Mouse (Mus musculus): ENCODE measurements around the gene Rbm34. TPM values are rescaled to one million over a fixed set of nuclear protein-coding genes. Genes with fewer than 3 reads are reported as not detected.
"Not testable (repeated sequence)": the region's sequence is repeated elsewhere in the genome, so short reads cannot be mapped to it uniquely, and the experiment has no call there.

Rbm34 gene
- total RNA-seq, 2 experiments from 2014 or later: 3.8 to 10.6 TPM

DNA sequence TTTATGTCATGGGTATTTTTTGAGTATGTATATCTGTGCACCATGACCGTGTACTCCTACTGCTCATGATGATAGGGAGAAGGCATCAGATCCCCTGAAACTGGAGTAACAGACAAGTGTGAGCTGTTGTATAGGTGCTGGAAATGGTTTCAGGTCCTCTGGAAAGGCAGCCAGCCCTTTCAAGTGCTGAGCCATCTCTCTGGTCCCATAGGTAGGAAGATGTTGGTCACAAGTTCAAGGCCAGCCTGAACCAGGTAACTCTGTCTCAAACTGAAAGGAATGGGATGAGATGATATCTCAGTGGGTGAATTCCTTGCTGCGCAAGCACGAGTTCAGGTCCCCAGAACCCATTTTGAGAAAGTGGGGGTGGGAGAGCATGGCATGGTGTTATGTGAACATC is 49.4 kb downstream of the Rbm34 start:
- no peak for ATAC-seq (replicated peaks; ENCODE audit: low FRiP score, poor library complexity, severe bottlenecking)

DNA sequence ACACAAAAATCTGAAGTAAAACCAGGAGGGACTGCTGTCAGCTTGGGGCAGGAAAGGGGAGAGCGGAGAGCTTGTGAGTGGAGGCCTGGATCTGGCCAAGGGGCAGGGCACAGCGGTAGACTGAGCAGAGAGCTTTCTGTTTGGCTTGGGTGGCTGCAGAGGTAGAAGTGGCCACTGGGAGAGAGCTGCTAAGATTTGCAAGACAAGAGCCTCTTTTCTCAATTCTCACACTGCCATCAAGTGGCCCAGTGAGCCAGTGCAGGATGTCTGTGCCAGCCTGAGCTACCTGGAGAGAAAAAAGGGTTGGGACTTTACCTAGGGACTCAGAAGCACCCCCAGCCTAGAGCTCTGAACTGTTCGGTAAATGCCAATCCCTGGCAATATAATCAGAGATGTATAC is 50.0 kb downstream of the Rbm34 start:
- no peak for ATAC-seq (replicated peaks; ENCODE audit: low FRiP score, poor library complexity, severe bottlenecking)

DNA sequence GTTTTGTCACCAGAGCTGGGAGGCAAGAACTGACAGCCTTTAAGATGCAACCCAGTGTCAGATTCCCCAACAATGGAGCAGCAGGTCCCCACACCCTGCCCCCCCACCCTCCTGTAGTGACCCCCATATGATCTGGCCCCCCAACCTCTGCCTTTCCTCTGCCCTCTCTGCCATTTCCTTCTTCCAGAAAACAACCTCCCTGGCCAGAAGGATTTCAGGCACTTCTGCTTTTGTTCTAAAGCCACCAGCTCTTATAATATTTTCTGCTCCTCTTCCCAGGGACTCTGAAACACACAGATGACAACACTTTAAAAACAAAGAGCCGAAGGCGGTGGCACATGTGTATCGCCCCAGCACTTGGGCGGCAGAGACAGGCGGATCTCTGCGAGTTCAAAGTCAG is 50.5 kb downstream of the Rbm34 start:
- ATAC-seq (replicated peaks; ENCODE audit: low FRiP score, poor library complexity, severe bottlenecking): no peak

DNA sequence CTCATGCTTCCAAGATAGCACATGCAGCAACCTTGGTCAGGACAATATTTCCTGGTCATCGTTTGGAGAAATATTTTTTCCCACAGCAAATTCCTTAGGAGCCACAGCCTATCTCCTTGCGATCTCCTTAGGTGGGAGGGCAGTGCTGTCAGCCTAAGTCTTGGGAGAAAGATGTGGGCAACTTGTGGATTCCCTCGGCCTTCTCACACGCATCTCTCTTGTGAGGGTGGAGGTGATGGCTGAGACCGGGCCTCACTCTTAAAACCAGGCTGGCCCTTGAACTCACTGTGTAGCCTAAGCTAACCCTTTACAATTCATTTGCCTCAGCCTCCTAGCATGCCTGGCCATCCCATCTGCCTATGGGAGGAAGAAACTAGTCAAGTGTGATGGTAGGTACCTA is 51.2 kb downstream of the Rbm34 start:
- no peak for ATAC-seq (replicated peaks; ENCODE audit: low FRiP score, poor library complexity, severe bottlenecking)

DNA sequence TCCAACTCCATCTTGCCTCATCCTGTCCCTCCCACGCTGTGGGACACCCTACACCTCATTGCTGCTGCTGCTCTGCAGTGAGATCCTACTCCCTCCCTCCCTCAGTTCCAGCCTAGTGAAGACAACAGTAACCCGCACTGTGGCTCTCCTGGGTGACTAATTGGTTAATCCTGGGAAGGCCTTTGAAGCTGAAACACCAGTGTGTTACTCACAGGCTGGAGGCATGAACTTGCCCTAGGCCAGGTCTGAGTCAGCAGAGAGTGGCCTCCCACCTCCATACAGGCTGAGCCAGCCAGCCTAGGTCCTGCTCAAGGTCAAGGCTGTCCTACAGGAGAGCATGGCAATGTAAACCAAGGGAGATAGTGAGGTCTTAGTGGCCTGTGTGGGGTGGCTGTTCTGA is 51.6 kb downstream of the Rbm34 start:
- ATAC-seq (replicated peaks; ENCODE audit: low FRiP score, poor library complexity, severe bottlenecking): no peak

DNA sequence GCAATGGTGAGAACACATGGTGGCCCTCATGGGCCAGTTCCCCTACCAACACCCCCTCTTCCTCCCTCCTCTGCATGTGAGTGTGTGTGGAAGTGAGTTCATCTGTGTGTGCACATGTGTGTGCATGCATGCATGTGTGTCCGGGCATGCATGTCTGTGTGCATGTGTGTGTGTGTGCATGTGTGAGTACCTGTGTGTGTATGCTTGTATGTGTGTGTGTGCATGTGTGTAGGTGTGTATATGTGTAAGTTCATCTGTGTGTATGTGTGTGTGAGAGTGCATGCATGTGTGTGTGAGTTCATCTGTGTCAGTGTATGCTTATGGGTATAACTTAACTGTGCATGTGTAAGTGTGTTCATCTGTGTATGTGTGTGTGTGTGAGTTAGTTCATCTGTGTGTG is 52.5 kb downstream of the Rbm34 start:
- no peak for ATAC-seq (replicated peaks; ENCODE audit: low FRiP score, poor library complexity, severe bottlenecking)

DNA sequence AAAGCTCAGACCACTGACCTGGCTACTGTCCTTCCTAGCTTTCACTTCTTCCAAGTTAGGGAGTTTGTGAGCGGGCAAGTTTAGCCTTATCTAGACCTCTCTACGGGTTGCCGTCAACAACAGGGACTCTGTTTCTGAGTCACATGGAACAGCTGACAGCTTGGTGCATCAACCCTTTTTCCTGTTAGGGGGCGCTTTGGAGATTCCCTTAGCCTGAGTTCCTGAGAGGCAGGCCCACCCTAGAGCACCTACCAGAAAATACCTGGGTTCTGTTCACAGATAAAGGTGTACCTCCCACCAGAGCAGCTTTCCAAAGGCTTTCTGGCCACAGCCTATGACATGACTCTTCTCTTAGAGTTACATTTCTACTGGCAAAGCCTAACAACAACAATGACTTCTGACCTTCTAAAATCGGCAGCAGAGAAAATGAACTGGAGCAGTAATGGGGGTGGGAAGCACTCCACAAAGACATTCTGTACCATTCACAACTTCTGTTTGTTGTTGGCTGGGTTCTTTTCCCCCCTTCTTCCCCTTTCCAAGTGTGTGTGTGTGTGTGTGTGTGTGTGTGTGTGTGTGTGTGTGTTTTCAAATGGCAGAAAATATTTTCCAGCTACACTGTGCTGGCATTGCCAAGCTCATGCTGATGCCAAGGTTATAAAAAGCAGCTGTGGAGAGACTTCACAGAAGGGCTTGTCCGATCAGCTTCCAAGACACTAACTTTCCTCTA is 53.5 kb downstream of the Rbm34 start:
- ATAC-seq (replicated peaks; ENCODE audit: low FRiP score, poor library complexity, severe bottlenecking): no peak

DNA sequence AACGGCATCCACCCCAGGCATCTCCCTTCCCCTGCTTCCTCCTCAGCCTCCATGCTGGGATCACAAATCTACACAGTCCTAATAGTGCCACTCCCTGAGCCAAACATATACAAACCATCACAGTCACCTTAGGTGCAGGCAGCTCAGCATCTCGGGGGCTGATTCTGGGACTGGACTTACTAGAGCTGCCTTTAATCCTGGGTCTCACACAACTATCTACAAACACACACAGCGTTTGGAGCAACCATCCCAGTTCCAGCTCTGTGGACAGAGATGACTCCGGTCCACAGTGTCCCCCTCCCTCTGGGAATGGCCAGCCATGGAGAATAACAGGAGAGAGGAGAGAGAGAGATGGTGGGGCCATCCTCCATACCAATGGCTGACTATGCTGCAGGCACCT is 54.3 kb downstream of the Rbm34 start:
- ATAC-seq (replicated peaks; ENCODE audit: low FRiP score, poor library complexity, severe bottlenecking): no peak

DNA sequence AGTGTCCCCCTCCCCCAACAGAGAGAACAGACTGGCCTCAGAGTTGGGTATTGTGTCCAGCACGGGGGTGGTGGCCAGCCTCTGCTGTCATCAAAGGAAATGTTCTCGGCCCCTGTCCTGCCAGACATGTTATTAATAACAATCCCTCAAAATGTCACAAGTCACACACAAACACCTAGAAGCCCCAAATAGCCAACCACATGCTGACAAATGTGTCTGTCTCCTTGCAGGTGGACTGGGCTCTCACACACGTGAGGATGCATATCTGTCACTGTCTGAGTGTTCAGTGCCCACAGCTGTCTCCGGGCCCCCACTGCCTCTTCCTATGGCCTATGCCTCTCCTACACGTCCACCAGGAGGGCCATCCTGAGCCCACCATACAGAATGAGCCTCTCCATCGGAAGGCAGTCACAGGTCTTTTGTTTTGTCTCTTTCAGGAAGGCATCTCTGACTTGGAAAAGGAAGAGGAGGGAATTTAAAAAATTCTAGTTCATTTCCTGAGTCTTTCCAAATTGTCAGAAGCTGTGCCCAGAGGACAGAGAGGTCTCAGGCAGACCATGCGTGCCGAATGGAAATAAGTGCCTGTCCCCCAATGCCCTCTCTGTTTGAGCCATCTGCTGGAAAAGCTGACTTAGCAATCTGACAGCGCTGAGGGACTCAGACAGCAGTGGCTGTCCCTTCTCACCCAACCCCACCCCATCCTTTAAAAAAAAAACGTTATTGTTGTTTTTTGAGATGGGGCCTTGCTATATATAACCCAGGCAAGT is 56.1 kb downstream of the Rbm34 start:
- no peak for ATAC-seq (replicated peaks; ENCODE audit: low FRiP score, poor library complexity, severe bottlenecking)

DNA sequence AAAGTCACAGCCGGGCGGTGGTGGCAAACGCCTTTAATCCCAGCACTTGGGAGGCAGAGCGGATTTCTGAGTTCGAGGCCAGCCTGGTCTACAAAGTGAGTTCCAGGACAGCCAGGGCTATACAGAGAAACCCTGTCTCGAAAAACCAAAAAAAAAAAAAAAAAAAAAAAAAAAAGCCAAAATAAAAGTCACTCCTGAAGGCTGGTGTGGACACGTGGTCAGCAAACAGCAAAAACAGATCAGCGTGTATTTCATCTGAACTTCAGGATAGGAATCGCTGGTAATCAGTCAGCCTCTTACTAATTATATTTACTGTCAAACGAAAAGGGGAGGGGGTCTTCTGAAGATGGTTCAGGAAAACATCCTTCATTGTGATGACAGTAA is 56.8 kb downstream of the Rbm34 start:
- not testable (repeated sequence) for ATAC-seq (replicated peaks; ENCODE audit: low FRiP score, poor library complexity, severe bottlenecking)

DNA sequence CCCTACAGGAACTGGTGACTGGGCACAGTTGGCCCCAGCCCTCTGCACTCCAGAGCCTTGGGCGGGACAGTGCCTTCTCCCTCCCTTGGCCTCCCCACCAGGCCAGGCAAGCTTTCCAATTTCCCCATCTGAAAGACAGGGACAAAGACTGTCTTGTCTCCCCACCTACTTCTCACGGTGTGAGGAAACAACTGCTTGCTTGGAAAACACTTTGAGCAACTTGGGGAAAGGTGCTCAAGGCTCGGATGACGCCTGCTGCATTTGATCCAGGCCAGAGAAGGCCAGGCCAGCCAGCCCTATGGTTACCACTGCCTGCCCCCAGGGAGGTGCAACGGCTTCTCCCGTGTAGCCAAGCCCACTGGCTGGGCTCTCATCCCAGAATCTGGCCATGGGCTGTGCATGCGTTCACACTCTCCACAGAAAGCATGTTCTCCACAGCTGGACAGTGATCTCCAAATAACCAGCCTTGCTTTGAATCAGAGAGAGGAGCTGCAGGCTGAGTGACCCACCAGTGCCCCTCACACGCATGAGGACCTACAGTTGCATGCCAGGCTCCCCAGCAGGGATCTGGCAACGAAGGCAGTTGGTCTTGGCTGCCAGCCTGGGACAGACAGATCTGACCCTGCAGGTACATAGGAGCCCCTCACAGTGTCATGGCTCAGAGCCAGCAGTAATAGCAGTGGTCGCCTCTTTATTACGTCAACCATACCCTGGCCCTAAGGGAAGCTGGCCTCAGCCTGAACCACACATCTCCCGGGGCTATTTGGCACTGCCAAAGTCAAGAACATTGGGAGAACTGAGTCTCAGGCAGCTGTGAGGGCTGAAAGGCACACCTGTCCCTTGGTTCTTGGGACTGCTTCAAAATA is 57.4 kb downstream of the Rbm34 start:
- ATAC-seq (replicated peaks; ENCODE audit: low FRiP score, poor library complexity, severe bottlenecking): no peak

DNA sequence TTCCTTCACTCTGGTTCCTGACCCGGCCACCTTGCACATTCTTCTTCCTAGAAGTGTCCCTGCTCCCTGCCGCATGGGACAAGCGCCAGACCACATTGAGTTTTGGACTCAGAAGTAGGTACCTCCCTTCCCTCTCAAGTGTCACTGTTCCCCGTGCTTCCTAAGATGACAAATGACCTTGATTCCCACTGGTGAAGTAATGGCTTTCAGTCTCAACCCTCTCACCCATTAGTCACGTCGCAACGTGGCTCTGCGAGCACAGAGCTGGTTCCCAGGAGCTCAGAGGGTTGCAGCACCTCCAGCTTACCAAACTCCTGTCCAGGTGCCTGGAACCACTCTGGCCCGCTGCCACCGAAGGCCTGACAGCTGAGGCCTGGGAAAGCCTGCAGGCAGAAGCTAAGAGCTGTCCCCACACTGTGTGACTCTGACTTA is 61.5 kb downstream of the Rbm34 start:
- ATAC-seq (replicated peaks; ENCODE audit: low FRiP score, poor library complexity, severe bottlenecking): no peak

DNA sequence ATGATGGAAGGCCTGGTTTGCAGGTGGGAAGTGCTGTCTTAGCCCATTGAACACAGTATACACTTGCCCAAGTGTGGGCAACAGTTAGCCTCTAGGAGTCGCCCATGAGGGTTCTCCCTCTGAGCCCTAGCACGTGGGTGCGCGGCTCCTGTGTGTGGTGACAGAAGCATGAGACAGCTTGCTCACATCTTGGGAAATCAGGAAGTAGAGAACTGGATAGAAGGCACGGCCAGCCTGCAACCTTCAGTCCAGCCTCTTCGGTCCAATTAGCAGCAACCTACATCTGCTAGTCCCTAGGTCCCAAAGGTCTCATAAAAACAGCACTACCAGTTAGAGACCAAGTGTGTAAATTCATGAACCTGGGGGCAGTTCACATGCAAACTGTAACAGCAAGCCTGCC is 62.1 kb downstream of the Rbm34 start:
- ATAC-seq (replicated peaks; ENCODE audit: low FRiP score, poor library complexity, severe bottlenecking): no peak

DNA sequence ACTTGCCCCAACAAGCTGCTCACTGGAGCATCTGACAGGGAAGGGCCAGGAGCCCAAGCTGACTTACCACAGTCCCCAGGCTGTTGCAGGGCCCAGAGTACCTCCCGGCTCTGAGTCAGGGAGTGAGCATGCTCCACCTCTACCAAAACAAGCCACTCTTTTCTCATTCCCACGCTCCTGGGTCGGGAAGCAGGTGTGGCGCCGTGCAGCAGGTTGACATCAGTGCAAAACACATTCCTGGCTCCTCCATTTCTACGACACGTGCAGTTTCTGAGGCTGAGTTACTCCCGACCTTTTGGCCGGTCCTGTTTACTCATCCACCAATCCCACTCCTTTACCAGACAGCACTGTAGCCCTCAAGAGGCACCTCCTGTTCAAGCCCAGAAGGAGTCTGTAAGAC is 62.9 kb downstream of the Rbm34 start:
- ATAC-seq (replicated peaks; ENCODE audit: low FRiP score, poor library complexity, severe bottlenecking): no peak

DNA sequence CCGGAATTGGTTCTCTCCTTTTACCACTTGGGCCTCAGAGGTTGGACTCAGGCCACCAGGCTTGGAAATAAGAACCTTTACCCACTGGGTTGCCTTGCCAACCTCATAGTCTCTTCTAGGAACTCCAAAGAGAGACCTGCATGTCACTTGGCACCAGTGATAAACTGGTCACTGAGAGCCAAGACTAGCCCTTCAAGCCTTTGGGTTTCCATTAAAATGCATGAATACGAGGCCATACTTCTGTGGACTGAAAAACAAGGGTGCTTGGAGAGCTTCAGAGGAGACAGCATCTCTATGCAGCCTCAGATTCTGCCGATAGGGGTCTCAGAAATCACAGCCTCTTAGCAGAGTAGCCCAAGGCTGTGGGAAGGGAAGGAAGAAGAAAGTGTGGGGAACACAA is 63.5 kb downstream of the Rbm34 start:
- no peak for ATAC-seq (replicated peaks; ENCODE audit: low FRiP score, poor library complexity, severe bottlenecking)

DNA sequence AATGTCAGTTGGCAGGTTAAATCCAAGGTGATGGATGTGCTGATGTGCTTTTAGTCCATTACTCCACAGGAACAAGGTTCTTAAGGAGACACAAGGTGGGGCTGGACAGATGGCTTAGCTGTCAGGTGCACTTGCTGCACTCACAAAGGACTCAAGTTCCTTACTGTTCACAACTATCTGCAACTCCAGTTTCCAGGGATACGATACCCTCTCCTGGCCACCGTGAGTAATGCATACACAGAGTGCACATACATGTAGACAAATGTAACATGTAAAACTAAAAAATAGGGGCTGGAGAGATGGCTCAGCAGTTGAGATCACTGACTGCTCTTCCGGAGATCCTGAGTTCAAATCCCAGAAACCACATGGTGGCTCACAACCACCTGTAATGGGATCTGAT is 65.5 kb downstream of the Rbm34 start:
- ATAC-seq (replicated peaks; ENCODE audit: low FRiP score, poor library complexity, severe bottlenecking): no peak

DNA sequence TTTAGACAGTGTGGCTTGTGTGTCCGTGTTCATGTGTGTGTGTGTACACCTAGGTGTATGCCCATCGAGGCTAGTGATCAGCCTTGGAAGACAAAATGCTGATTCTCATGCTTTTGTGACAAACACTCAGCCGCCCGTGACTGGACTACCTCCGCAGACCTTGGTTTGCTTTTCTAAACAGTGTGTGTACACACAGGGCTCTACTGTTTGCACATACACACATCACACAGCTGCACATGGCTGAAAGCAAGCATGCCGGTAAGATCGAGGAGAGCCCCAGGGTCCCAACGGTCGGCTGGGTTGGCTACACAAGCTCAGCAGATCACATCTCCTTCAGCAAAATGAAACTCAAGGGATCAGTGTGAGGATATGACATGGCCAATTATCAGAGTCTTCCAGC is 66.9 kb downstream of the Rbm34 start:
- ATAC-seq (replicated peaks; ENCODE audit: low FRiP score, poor library complexity, severe bottlenecking): no peak

DNA sequence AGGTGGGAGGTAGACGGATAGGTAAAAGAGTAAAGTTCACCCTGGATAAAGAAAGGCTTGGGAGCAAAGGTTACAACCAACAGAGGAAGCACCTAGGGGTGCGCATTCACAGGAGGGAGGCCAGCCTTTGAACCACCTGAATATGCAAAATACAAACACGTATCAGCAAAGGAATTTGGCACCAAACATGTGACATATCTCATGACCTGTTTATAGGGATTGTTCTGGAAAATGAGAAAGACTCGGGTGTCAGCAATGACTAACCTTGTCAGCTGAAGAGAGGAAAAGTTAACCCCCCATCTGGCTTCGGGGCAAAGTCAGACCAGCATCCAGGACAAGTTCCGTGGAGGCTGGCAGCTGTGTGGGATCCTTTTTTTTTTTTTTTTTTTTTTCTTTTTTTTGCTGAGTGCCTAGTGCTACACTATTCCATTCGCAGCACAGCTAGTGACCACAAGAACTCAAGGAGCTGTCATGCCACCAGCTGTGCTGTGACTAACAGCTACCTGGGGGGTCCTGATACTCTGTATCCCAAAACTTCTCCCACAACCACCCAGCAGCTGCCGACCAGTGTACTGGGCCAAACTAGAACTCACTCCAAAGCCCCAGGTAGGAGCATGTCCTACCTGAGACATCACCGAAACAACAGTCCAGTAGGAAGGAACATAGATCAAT is 67.5 kb downstream of the Rbm34 start:
- ATAC-seq (replicated peaks; ENCODE audit: low FRiP score, poor library complexity, severe bottlenecking): no peak

DNA sequence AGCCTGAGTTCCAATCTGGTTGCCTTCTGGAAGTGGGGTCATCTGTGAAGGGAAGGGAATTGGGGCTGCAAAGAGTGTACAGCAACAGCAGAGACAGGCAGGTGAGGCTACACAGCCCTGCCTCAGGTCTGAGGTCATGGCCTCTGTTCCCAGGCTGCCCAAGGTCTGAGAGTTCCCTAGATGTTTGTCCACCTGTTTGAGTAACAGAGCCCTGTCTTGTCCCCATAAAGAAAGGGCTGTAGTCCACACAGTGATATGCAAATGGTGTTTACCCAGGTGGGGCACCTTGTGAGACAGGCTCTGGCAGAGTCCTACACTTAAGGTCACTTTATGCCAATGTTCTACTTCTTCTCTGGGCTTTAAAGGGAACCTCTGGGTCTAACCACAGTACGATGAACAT is 69.3 kb downstream of the Rbm34 start:
- ATAC-seq (replicated peaks; ENCODE audit: low FRiP score, poor library complexity, severe bottlenecking): no peak

DNA sequence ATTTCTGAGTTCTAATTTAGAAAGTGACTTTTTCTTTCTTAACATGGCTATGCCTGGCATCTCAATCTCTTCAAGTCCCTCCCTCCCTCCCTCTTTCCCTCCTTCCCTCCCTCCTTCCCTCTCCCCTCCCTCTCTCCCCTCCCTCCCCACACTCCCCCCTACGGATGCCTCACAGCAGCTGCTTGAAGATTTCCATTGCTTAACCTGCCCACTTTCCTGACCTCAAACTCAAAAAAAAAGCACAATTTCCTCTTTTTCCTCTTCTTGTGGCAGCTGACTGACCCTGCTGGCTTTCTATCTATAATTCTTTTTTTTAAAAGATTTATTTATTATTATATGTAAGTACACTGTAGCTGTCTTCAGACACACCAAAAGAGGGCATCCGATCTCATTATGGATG is 69.8 kb downstream of the Rbm34 start:
- ATAC-seq (replicated peaks; ENCODE audit: low FRiP score, poor library complexity, severe bottlenecking): no peak

Data from erythroblast, adult 5-6 weeks (primary cell).